Mouse (Mus musculus) testis, adult 2 months (tissue): ENCODE measurements around the gene Sept6.

Source experiments
- CTCF ChIP-seq: fragments of 200-500 bp; IDR thresholded peaks from 2 replicates; pipeline ENCODE4 v1.5.1; 2012; ENCODE audit warnings: low read depth, mild to moderate bottlenecking, inconsistent platforms, low read length, moderate library complexity; ENCODE audit not compliant: control insufficient read depth, insufficient read depth, insufficient replicate concordance
- POLR2A ChIP-seq: fragments of 200-500 bp; IDR thresholded peaks from 2 replicates; pipeline ENCODE4 v1.6.1; 2012; ENCODE audit warnings: low read depth, mild to moderate bottlenecking, inconsistent platforms, low read length, moderate library complexity; ENCODE audit not compliant: control insufficient read depth

- no peak for TF ChIP-seq CTCF
- no peak for TF ChIP-seq POLR2A
Observed at GRCm38 (mm10) chrX:36941106-36941505, 50.5 kb downstream of the Sept6 start.
